8 mouse cellular contexts compared by ENCODE assay signal in genomic region chrX:137038000-137038483, GRCm38 (mm10). TPM values are rescaled to one million over a fixed set of nuclear protein-coding genes. Genes with fewer than 3 reads are reported as not detected.
DNase-seq lines count a peak whose midpoint lies in the region; ATAC-seq and TF ChIP-seq lines count a peak whose summit lies in the region.

Slc25a53 (minus strand) TSS chrX:137038302.

- ATAC-seq in forebrain, embryonic 11.5 days (replicated peaks; ENCODE audit: low FRiP score), result peak; percentile 96
- ATAC-seq in heart, embryonic 16.5 days (replicated peaks; ENCODE audit: extremely low read depth, insufficient read depth, low FRiP score), result peak; percentile 87
- ATAC-seq in liver, embryonic 14.5 days (ENCODE audit: insufficient read depth), result peak; percentile 91
- peak; percentile 94 for ATAC-seq in stomach, embryonic 15.5 days (ENCODE audit: insufficient read depth, low FRiP score, low read depth)

- H3K9ac ChIP-seq in forebrain, embryonic 11.5 days (ENCODE audit: low read length), result peak within 1 kb of the TSS; percentile 66; the same call in 1 of the 2 replicates
- peak within 1 kb of the TSS; percentile 69 for H3K9ac ChIP-seq in heart, embryonic 16.5 days (ENCODE audit: low read length)
- H3K9ac ChIP-seq in liver, embryonic 14.5 days (replicated peaks), result peak within 1 kb of the TSS; percentile 63
- peak within 1 kb of the TSS; percentile 37; the same call in 1 of the 2 replicates for H3K9ac ChIP-seq in stomach, embryonic 15.5 days

- H3K36me3 ChIP-seq in E14TG2a.4 (ENCODE audit: insufficient read depth, low read length), result 0 out of 2 replicates have a peak, but pooled peaks cover 3% of the 10 kb centered on the region
- H3K36me3 ChIP-seq in forebrain, embryonic 11.5 days (ENCODE audit: control insufficient read depth, insufficient read depth, low read length), result no peaks in the 10 kb centered on the region
- no peaks in the 10 kb centered on the region for H3K36me3 ChIP-seq in heart, embryonic 16.5 days (ENCODE audit: control insufficient read depth, insufficient read depth)
- no peaks in the 10 kb centered on the region for H3K36me3 ChIP-seq in liver, embryonic 14.5 days (replicated peaks; ENCODE audit: control insufficient read depth, insufficient read depth, low read depth)
- H3K36me3 ChIP-seq in stomach, embryonic 15.5 days, result no peaks in the 10 kb centered on the region

- H3K9me3 ChIP-seq in E14TG2a.4 (ENCODE audit: low read length), result no peaks in the 10 kb centered on the region
- no peaks in the 10 kb centered on the region for H3K9me3 ChIP-seq in forebrain, embryonic 11.5 days (ENCODE audit: control insufficient read depth, low read length)
- no peaks in the 10 kb centered on the region for H3K9me3 ChIP-seq in heart, embryonic 16.5 days (replicated peaks; ENCODE audit: control insufficient read depth, low read length)
- no peaks in the 10 kb centered on the region for H3K9me3 ChIP-seq in liver, embryonic 14.5 days (ENCODE audit: control insufficient read depth, low read length)
- H3K9me3 ChIP-seq in stomach, embryonic 15.5 days, result no peaks in the 10 kb centered on the region

- H3K4me1 ChIP-seq in E14TG2a.4 (replicated peaks; ENCODE audit: low read depth, low read length), result peaks cover 41% of the 10 kb centered on the region
- H3K4me1 ChIP-seq in forebrain, embryonic 11.5 days (replicated peaks; ENCODE audit: control insufficient read depth, insufficient read depth, low read length), result no peaks in the 10 kb centered on the region
- 0 out of 2 replicates have a peak, but pooled peaks cover 3% of the 10 kb centered on the region for H3K4me1 ChIP-seq in heart, embryonic 16.5 days (ENCODE audit: control insufficient read depth, insufficient read depth, low read length)
- peaks cover 0 to 2% of the 10 kb centered on the region in 2 experiments; a peak in 1 of 4 replicates for H3K4me1 ChIP-seq in liver, embryonic 14.5 days (replicated peaks; ENCODE audit: control insufficient read depth in 2 of 2, insufficient read depth in 2 of 2, low read length in 1 of 2)
- H3K4me1 ChIP-seq in stomach, embryonic 15.5 days, result no peaks in the 10 kb centered on the region

- 14% methylated on average over 31 of the region's 31 CpGs for WGBS in forebrain, embryonic 11.5 days
- 18% methylated on average over 31 of the region's 31 CpGs for WGBS in heart, embryonic 16.5 days
- 17% methylated on average over 31 of the region's 31 CpGs for whole genome bisulfite sequencing in liver, embryonic 14.5 days (ENCODE audit: insufficient replicate concordance)
- 23% methylated on average over 31 of the region's 31 CpGs for WGBS in stomach, embryonic 15.5 days

- peak within 1 kb of the TSS; percentile 49 for H3K4me2 ChIP-seq in forebrain, embryonic 11.5 days (ENCODE audit: low read depth, low read length, severe bottlenecking)
- peak within 1 kb of the TSS; percentile 68 for H3K4me2 ChIP-seq in heart, embryonic 16.5 days (ENCODE audit: low read depth, low read length)
- peak within 1 kb of the TSS; percentile 65 for H3K4me2 ChIP-seq in liver, embryonic 14.5 days (ENCODE audit: low read depth)
- peak within 1 kb of the TSS; percentile 53 for H3K4me2 ChIP-seq in stomach, embryonic 15.5 days

- TF ChIP-seq CTCF in E14TG2a.4 (conservative IDR thresholded peaks at IDR 0.05; ENCODE audit: low read length), result no peak
- no peak for TF ChIP-seq CTCF in liver, embryonic 14.5 days (IDR thresholded peaks at IDR 0.05; ENCODE audit: low read depth)

- no peak for TF ChIP-seq EP300 in liver, embryonic 14.5 days (IDR thresholded peaks at IDR 0.05; ENCODE audit: low read depth)

- peak within 1 kb of the TSS; percentile 76 for H3K4me3 ChIP-seq in E14TG2a.4 (replicated peaks; ENCODE audit: low read length)
- peak within 1 kb of the TSS; percentile 45 for H3K4me3 ChIP-seq in forebrain, embryonic 11.5 days (ENCODE audit: low read depth, low read length)
- H3K4me3 ChIP-seq in heart, embryonic 16.5 days (ENCODE audit: low read length), result peak within 1 kb of the TSS; percentile 57
- peak within 1 kb of the TSS; percentile 68 to 76 for H3K4me3 ChIP-seq in liver, embryonic 14.5 days (ENCODE audit: insufficient read depth in 1 of 2, low read depth in 2 of 2, low read length in 2 of 2)
- peak within 1 kb of the TSS; percentile 55 for H3K4me3 ChIP-seq in stomach, embryonic 15.5 days (replicated peaks)

- DNase-seq in c-Kit-positive CD71-positive TER-119-negative erythroid progenitor cells, embryonic 14.5 days (ENCODE audit: low read depth), result peak; percentile 56
- peak; percentile 92 for DNase-seq in forebrain, embryonic 11.5 days (ENCODE audit: low spot score)
- peak; percentile 87 to 91 for DNase-seq in kidney, postnatal 25 days
- DNase-seq in liver, embryonic 14.5 days (ENCODE audit: low read depth in 3 of 3, low spot score in 3 of 3), result peak; percentile 52 to 57 (median 55)
- DNase-seq in neural tube, embryonic 10.5 days (ENCODE audit: extremely low spot score, low spot score), result peak; percentile 85

- H3K27ac ChIP-seq in forebrain, embryonic 11.5 days (ENCODE audit: low read depth, low read length), result peak within 1 kb of the TSS; percentile 64; the same call in 1 of the 2 replicates
- peak within 1 kb of the TSS; percentile 86 for H3K27ac ChIP-seq in heart, embryonic 16.5 days (ENCODE audit: low read length)
- peak within 1 kb of the TSS; percentile 42 for H3K27ac ChIP-seq in liver, embryonic 14.5 days
- peak within 1 kb of the TSS; percentile 84 for H3K27ac ChIP-seq in stomach, embryonic 15.5 days

- no peaks in the 10 kb centered on the region for H3K27me3 ChIP-seq in E14TG2a.4 (ENCODE audit: insufficient read depth, low read length)
- no peaks in the 10 kb centered on the region for H3K27me3 ChIP-seq in forebrain, embryonic 11.5 days (ENCODE audit: control insufficient read depth, insufficient read depth, low read length)
- no peaks in the 10 kb centered on the region for H3K27me3 ChIP-seq in heart, embryonic 16.5 days (ENCODE audit: control insufficient read depth, insufficient read depth, low read length)
- H3K27me3 ChIP-seq in liver, embryonic 14.5 days (ENCODE audit: control insufficient read depth, insufficient read depth, low read length), result no peaks in the 10 kb centered on the region
- no peaks in the 10 kb centered on the region for H3K27me3 ChIP-seq in stomach, embryonic 15.5 days (replicated peaks)

RNA-seq across cellular contexts. Expression of gene Slc25a53, which starts in this region (rescaled TPM):
- polyA plus RNA-seq in forebrain, embryonic 11.5 days (2014; fragmentation: Nextera tagmentation; extraction: Ambion mirVana), result 13.7 and 14.6 TPM in 2 replicates
- 4.5 and 4.9 TPM in 2 replicates for polyA plus RNA-seq in heart, embryonic 16.5 days (2015; fragmentation: Nextera tagmentation; extraction: Ambion mirVana)
- polyA plus RNA-seq in liver, embryonic 14.5 days (2012; rRNA removed), result 1.3 and 1.4 TPM in 2 replicates
- 2.1 and 2.6 TPM in 2 replicates for polyA plus RNA-seq in liver, embryonic 14.5 days (2014; fragmentation: Nextera tagmentation; extraction: Ambion mirVana)
- polyA plus RNA-seq in stomach, embryonic 15.5 days (2015; fragmentation: Nextera tagmentation; extraction: Ambion mirVana), result 9.0 and 9.2 TPM in 2 replicates

Comparison
In these comparisons a context has a peak if more than half of its experiments do, and no peak if none do; other contexts are left out.
1. Peak in every context shown above with its lines: DNase-seq, ATAC-seq, H3K4me3 ChIP-seq and H3K27ac ChIP-seq.